ENCODE assay signal across 9 mouse cellular contexts in genomic region chr13:48227712-48228111, GRCm38 (mm10). TPM values are rescaled to one million over a fixed set of nuclear protein-coding genes. Genes with fewer than 3 reads are reported as not detected.
DNase-seq lines count a peak whose midpoint lies in the region; ATAC-seq and TF ChIP-seq lines count a peak whose summit lies in the region.
"Had no signal": no experiment of that assay in that cellular context is flagged by ENCODE, and none has a peak within 500 bp of the region (broad histone marks: within the 10 kb centered on the region; RNA-seq: fewer than 3 reads in every experiment).

No protein-coding gene starts in this region.

- under 1% methylated on average over 35 of the region's 38 CpGs for WGBS in hindbrain, embryonic 14.5 days
- WGBS in lung, embryonic 16.5 days: under 1% methylated on average over 31 of the region's 38 CpGs

- H3K9ac ChIP-seq in hindbrain, embryonic 14.5 days: peak overlapping the region; percentile 68
- H3K9ac ChIP-seq in lung, embryonic 16.5 days (ENCODE audit: low read length): peak overlapping the region; percentile 69

- H3K36me3 ChIP-seq in hindbrain, embryonic 14.5 days (replicated peaks; ENCODE audit: control insufficient read depth, insufficient read depth): no peaks in the 10 kb centered on the region
- no peaks in the 10 kb centered on the region for H3K36me3 ChIP-seq in lung, embryonic 16.5 days (ENCODE audit: control insufficient read depth, insufficient read depth, low read length)

- no peaks in the 10 kb centered on the region for H3K9me3 ChIP-seq in hindbrain, embryonic 14.5 days (ENCODE audit: control insufficient read depth, low read length)
- H3K9me3 ChIP-seq in lung, embryonic 16.5 days (ENCODE audit: control insufficient read depth, low read length): no peaks in the 10 kb centered on the region

- peaks cover 23% of the 10 kb centered on the region for H3K4me1 ChIP-seq in hindbrain, embryonic 14.5 days (replicated peaks; ENCODE audit: control insufficient read depth, insufficient read depth, low read length)
- H3K4me1 ChIP-seq in lung, embryonic 16.5 days (replicated peaks; ENCODE audit: control insufficient read depth, insufficient read depth, low read length): peaks cover 15% of the 10 kb centered on the region

- peak overlapping the region; percentile 85 for H3K27ac ChIP-seq in gastrocnemius, adult 2 months
- H3K27ac ChIP-seq in hindbrain, embryonic 14.5 days: peak overlapping the region; percentile 95
- peak overlapping the region; percentile 96 for H3K27ac ChIP-seq in lung, embryonic 16.5 days (ENCODE audit: low read length)

- peak overlapping the region; percentile 67 for H3K4me3 ChIP-seq in gastrocnemius, adult 2 months
- H3K4me3 ChIP-seq in hindbrain, embryonic 14.5 days (replicated peaks; ENCODE audit: low read length): peak overlapping the region; percentile 37
- H3K4me3 ChIP-seq in lung, embryonic 16.5 days (ENCODE audit: low read length): peak overlapping the region; percentile 42
- H3K4me3 ChIP-seq: erythroblast, embryonic 14.5 days had no signal

- TF ChIP-seq CTCF in gastrocnemius, adult 2 months (IDR thresholded peaks at IDR 0.05): no peak

- ATAC-seq in hindbrain, embryonic 14.5 days (ENCODE audit: low FRiP score): peak; percentile 98
- peak; percentile 99 for ATAC-seq in lung, embryonic 16.5 days (ENCODE audit: low read depth)

- peak overlapping the region; percentile 65 for H3K4me2 ChIP-seq in hindbrain, embryonic 14.5 days (replicated peaks)
- peak overlapping the region; percentile 69 for H3K4me2 ChIP-seq in lung, embryonic 16.5 days (ENCODE audit: low read depth, low read length)

- H3K27me3 ChIP-seq in hindbrain, embryonic 14.5 days (ENCODE audit: control insufficient read depth, insufficient read depth, low read length): no peaks in the 10 kb centered on the region
- H3K27me3 ChIP-seq in lung, embryonic 16.5 days (ENCODE audit: control insufficient read depth, insufficient read depth, low read depth, low read length): no peaks in the 10 kb centered on the region

- intact Hi-C loops in gastrocnemius, adult 2 months (cut with DNase I): loop anchor here (2.0 kb wide), 1 partner anchor 33 kb away; the partner anchor contains the start of gene Id4

- DNase-seq in adipocyte (ENCODE audit: low spot score): peak; percentile 87
- DNase-seq in cerebellum, postnatal 4 days (ENCODE audit: low spot score in 2 of 2): peak; percentile 85 to 92
- DNase-seq in gastrocnemius, adult 2 months: peak; percentile 98
- DNase-seq in hindbrain, embryonic 14.5 days (ENCODE audit: low spot score): peak; percentile 95
- DNase-seq in layer of hippocampus, postnatal 14 days (ENCODE audit: low spot score in 2 of 2): peak; percentile 87 to 95
- DNase-seq in retina, adult 2 months (ENCODE audit: low read depth, low spot score): peak; percentile 61
- peak; percentile 95 to 96 for DNase-seq in urinary bladder, adult 18-20 months (ENCODE audit: low spot score in 2 of 2)

RNA-seq across cellular contexts. Expression of gene Id4, which starts 33.3 kb away (rescaled TPM):
- under 1 TPM; 0.59 to 0.70 TPM for total RNA-seq in gastrocnemius, adult 2 months (2021)
- 91.5 and 100 TPM in 2 replicates for polyA plus RNA-seq in hindbrain, embryonic 14.5 days (2014; fragmentation: Nextera tagmentation; extraction: Ambion mirVana)
- 10 to 100 TPM; 41.2 to 44.4 TPM for total RNA-seq in layer of hippocampus, postnatal 14 days (2021)
- 1.8 and 2.0 TPM in 2 replicates for polyA plus RNA-seq in lung, embryonic 16.5 days (2015; fragmentation: Nextera tagmentation; extraction: Ambion mirVana)

Comparison
In these comparisons a context has a peak if more than half of its experiments do, and no peak if none do; other contexts are left out.
1. Peak in every context shown above with its lines: DNase-seq, ATAC-seq, H3K4me3 ChIP-seq and H3K27ac ChIP-seq.
2. RNA of gene Id4, which starts 33.3 kb away (total RNA-seq): 41.2 to 44.4 TPM in layer of hippocampus, postnatal 14 days; 0.59 to 0.70 TPM in gastrocnemius, adult 2 months; every median in the first group is over 10 times any median in the second.